Mouse (Mus musculus) Patski (cell line): Measurements from ENCODE around the gene Meox1. TPM values are rescaled to one million over a fixed set of nuclear protein-coding genes. Genes with fewer than 3 reads are reported as not detected.

Source experiments
- ATAC-seq: fragments of 100-300 bp; one replicate; pipeline ENCODE4 v1.8.0; 2021
- CTCF ChIA-PET: fragments of 350-600 bp; sonication (Branson Sonifier 250); formaldehyde crosslinking; loops from one replicate; lab custom pipeline; 2022; ENCODE audit warnings: inconsistent platforms; lab: Charles Lee
- POLR2A ChIA-PET: fragments of 350-600 bp; sonication (Branson Sonifier 250); formaldehyde crosslinking; loops from one replicate; lab custom pipeline; 2022; ENCODE audit warnings: antibody characterized with exemption, inconsistent platforms; lab: Charles Lee
- DNase-seq: peaks from one replicate; pipeline ENCODE4 v3.0.0-alpha.2; 2011; ENCODE audit warnings: low read depth, low spot score
- H3K27me3 ChIP-seq: fragments of 371-371 bp; one replicate; pipeline ENCODE4 v1.5.1; 2021
- CTCF ChIP-seq: fragments of 100-300 bp; IDR thresholded peaks from one replicate; pipeline ENCODE4 v1.5.1; 2021
- in situ Hi-C: fragments of 300-500 bp; cut with MboI; formaldehyde crosslinking; loops from 3 replicates; pipeline ENCODE4 v1.11.1; 2018; ENCODE audit warnings: low pct_unique_long_range_greater_than_20kb, mixed read lengths
- polyA plus RNA-seq: library from polyadenylated mRNA; unstranded; gene quantifications from one replicate; pipeline ENCODE4 v1.2.3, GENCODE M21; 2021

The Meox1 gene
- polyA plus RNA-seq, 1 experiment from 2014 or later: 0.06 TPM

- POLR2A ChIA-PET: no interaction called here
- in situ Hi-C loops: loop anchor here (5.0 kb wide), 1 partner anchor 43 kb away; the partner anchor contains the start of gene Sost
- no peak for DNase-seq
- no peak for ATAC-seq
- peaks cover 3% of the 10 kb centered on the region for H3K27me3 ChIP-seq
- CTCF ChIA-PET: interaction anchor here (0.9 to 3.2 kb wide), 2 partner anchors 8 to 44 kb away, joined by 3 to 14 read pairs; no protein-coding TSS in a partner anchor
- no peak for TF ChIP-seq CTCF
Measured at GRCm38 (mm10) chr11:101923988-101924387, 29.8 kb upstream of the Meox1 start.

GRCm38 (mm10) chr11:101921361-101921952, 27.3 kb upstream of the Meox1 start:
- ATAC-seq (no peak), DNase-seq (no peak)
- ChIA-PET CTCF (interaction anchor here (0.8 to 5.4 kb wide), 2 partner anchors 11 to 46 kb away, joined by 4 to 61 read pairs; partner anchors contain the start of gene Sost), POLR2A (no interaction called here)
- in situ Hi-C loops: loop anchor here (5.0 kb wide), 1 partner anchor 46 kb away; the partner anchor contains the start of gene Sost
- TF ChIP-seq CTCF: no peak
- H3K27me3 ChIP-seq: peaks cover 19% of the 10 kb centered on the region

DNA sequence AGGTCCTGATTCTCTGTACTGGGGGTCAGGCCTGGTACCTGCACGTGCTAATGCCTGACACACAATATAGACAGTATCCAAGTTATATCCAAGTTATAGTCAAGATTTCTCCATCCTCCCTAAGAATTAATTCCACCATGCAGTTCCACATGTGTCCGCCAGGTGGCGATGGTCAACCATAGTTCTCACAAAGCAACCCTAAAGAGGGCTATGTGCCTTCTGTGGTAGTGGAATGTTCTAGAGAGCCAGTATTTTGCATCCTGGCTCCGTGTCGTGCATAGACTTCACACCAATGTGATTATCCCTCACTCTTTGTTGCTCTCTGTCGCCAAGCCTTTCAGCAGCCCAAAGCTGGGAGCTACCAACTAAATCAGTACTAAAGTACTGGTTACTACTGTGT, 25.5 kb upstream of the Meox1 start:
- H3K27me3 ChIP-seq: peaks cover 31% of the 10 kb centered on the region
- POLR2A ChIA-PET: interaction anchor here (0.5 to 0.9 kb wide), 2 partner anchors 47 to 277 kb away, joined by 3 to 6 read pairs; partner anchors contain the start of gene Sost
- TF ChIP-seq CTCF: peak; percentile 84
- DNase-seq: no peak
- no peak for ATAC-seq
- CTCF ChIA-PET: interaction anchor here (1.0 to 5.4 kb wide), 4 partner anchors 9 to 48 kb away, joined by 3 to 61 read pairs (median 6); partner anchors contain the start of gene Sost
- in situ Hi-C loops: loop anchor here (5.0 kb wide), 1 partner anchor 48 kb away; the partner anchor contains the start of gene Sost

DNA sequence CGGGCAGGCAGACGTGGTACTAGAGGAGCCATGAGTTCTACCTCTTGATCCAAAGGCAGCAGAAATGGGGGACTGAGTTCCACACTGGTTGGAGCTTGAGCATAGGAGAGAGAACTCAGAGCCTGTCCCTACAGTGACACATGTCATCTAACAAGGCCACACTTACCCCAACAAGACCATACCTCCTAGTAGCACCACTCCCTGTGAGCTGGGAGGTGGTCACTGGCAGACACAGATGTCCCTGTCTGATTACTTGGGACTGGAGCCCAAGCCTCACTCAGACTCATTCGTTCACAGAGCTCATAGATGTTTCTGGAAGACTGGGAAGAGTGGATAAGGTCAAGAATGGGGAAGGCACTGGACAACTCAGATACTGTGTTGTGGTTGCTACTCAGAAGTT, 24.4 kb upstream of the Meox1 start:
- ChIA-PET CTCF (interaction anchor here (1.1 to 5.4 kb wide), 4 partner anchors 9 to 49 kb away, joined by 3 to 61 read pairs (median 6); partner anchors contain the start of gene Sost), POLR2A (interaction anchor here (0.9 to 1.6 kb wide), 2 partner anchors 48 to 50 kb away, joined by 6 to 9 read pairs; partner anchors contain the start of gene Sost)
- ATAC-seq (no peak), DNase-seq (no peak)
- in situ Hi-C loops: no loop called here
- no peak for TF ChIP-seq CTCF
- H3K27me3 ChIP-seq: peaks cover 31% of the 10 kb centered on the region

DNA sequence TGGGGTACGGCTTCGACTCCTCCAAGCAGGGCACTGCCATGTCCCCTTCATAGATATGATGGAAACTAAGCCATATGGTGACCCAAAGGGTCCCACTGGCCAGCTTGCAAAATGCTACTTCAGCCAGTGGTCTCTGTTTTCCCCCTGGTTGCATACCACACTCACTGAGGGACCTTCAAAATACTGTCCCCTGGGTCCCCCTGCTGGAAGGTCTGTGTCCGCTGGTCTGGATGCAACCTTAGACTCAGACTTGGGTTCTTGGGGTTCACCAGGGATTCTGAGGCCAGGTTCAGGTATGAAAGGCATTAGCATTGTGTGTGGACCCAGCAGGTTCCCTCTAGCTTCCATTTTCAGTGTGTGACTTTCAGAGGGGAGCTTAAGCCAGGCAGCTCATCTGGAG, 22.6 kb upstream of the Meox1 start:
- H3K27me3 ChIP-seq: peaks cover 31% of the 10 kb centered on the region
- ATAC-seq (no peak), DNase-seq (no peak)
- TF ChIP-seq CTCF: peak; percentile 46
- in situ Hi-C loops: no loop called here
- CTCF ChIA-PET: interaction anchor here (5.4 kb wide), 1 partner anchor 51 kb away, joined by 61 read pairs; the partner anchor contains the start of gene Sost
- POLR2A ChIA-PET: interaction anchor here (1.6 kb wide), 1 partner anchor 52 kb away, joined by 4 read pairs; no protein-coding TSS in a partner anchor

- no peak for DNase-seq
- TF ChIP-seq CTCF: peak; percentile 21
- POLR2A ChIA-PET: no interaction called here
- CTCF ChIA-PET: interaction anchor here (9.8 kb wide), 1 partner anchor 101 kb away, joined by 239 read pairs; no protein-coding TSS in a partner anchor
- H3K27me3 ChIP-seq: peaks cover 27% of the 10 kb centered on the region
- in situ Hi-C loops: no loop called here
- no peak for ATAC-seq
Measured at GRCm38 (mm10) chr11:101913591-101913990, 19.4 kb upstream of the Meox1 start.

- POLR2A ChIA-PET: interaction anchor here (1.1 kb wide), 1 partner anchor 99 kb away, joined by 4 read pairs; no protein-coding TSS in a partner anchor
- in situ Hi-C loops: no loop called here
- peak; percentile 48 for TF ChIP-seq CTCF
- ATAC-seq: no peak
- CTCF ChIA-PET: interaction anchor here (1.2 to 9.8 kb wide), 5 partner anchors 16 to 149 kb away, joined by 3 to 239 read pairs (median 4); no protein-coding TSS in a partner anchor
- no peak for DNase-seq
- H3K27me3 ChIP-seq: peaks cover 21% of the 10 kb centered on the region
Measured at GRCm38 (mm10) chr11:101911855-101912579, 17.8 kb upstream of the Meox1 start.

GRCm38 (mm10) chr11:101910230-101910946, 16.2 kb upstream of the Meox1 start:
- in situ Hi-C loops: no loop called here
- POLR2A ChIA-PET: interaction anchor here (1.1 to 1.5 kb wide), 2 partner anchors 74 to 95 kb away, joined by 3 read pairs; partner anchors contain the start of gene Cfap97d1
- CTCF ChIA-PET: interaction anchor here (0.8 to 9.8 kb wide), 23 partner anchors 8 to 178 kb away, joined by 3 to 239 read pairs (median 4); partner anchors contain the start of gene Dhx8
- TF ChIP-seq CTCF: peak; percentile 89
- DNase-seq (no peak), ATAC-seq (no peak)
- peaks cover 5% of the 10 kb centered on the region for H3K27me3 ChIP-seq

DNA sequence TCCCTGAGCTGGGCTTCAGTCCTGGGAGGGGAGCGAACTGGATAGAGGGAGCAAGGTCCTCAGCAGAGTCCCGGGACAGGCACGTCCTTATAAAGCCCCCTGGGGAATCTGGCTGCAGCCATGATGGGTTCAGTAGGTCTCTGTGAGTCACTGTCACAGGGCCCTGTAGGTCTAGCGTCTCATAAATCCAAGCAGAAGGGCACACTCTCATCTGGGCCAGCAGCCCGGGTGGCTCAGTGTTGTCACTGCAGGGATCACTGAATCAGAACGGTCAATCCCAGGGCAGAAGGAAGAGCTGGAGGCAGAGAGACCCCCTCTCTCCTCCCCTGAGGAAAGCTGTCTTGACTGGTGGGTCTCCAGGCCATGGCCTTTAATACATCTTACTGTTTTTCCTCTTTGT, 14.6 kb upstream of the Meox1 start:
- no peak for ATAC-seq
- DNase-seq: no peak
- CTCF ChIA-PET: interaction anchor here (1.0 to 9.8 kb wide), 5 partner anchors 12 to 176 kb away, joined by 3 to 239 read pairs (median 8); partner anchors contain the start of gene Dhx8
- no peak for TF ChIP-seq CTCF
- H3K27me3 ChIP-seq: peaks cover 3% of the 10 kb centered on the region
- in situ Hi-C loops: loop anchor here (5.0 kb wide), 2 partner anchors 91 to 151 kb away; no protein-coding TSS in a partner anchor
- POLR2A ChIA-PET: no interaction called here
